ENCODE assay signal across 7 mouse cellular contexts in the genomic region with DNA sequence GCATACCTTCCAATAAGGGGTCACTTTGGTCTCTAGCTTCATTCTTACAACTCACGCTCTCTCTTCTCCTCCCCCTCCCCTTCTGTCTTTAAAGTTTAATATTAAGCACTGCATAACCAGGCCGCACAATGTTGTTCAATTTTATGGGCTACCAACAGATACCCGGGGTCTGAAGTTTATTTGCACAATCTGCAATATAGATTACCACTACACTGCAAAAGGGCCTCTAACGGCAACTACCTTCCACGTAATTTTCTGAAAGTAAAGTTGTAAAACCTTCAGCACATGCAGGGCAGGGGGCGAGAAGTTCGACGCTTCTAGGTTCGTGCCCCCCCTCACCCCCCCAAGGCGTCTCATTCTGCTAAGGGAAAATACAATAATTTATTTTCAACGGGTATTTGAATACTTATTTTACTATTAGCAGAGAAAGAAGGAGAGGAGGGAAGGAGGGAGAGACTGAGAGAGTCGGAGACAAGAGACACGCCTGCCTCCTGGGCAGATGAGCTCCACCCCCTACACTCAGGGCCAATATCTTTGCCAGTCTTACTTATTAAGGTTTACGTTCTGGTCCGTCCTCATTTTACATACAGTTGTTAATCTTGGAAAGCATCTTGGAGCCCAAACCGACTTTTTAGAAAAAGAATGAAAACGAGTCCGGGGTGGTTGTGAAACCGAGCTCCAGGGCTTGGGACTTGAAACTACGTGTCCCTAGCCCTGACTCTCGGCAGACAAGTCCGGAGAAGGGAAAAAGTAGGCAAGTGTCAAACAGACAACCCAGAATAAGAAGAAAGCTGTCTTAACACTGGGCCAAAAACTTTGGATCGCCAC. TPM values are rescaled to one million over a fixed set of nuclear protein-coding genes. Genes with fewer than 3 reads are reported as not detected.
A peak's percentile ranks its signal among the peaks of the same experiment; 100 is the strongest.
DNase-seq lines count a peak whose midpoint lies in the region; ATAC-seq and TF ChIP-seq lines count a peak whose summit lies in the region.

No protein-coding gene starts in this region.

- no peak for TF ChIP-seq POLR2A in liver, adult 2 months (IDR thresholded peaks at IDR 0.05; ENCODE audit: extremely low read depth, insufficient read depth, low read length)

- H3K9ac ChIP-seq in hindbrain, embryonic 13.5 days, result peak overlapping the region; percentile 89
- peak overlapping the region; percentile 95 for H3K9ac ChIP-seq in liver, adult 2 months (ENCODE audit: low read depth, low read length)

- peak; percentile 70 for DNase-seq in NIH3T3 (ENCODE audit: low read depth)
- peak; percentile 70 for DNase-seq in liver, adult 2 months (ENCODE audit: extremely low read depth, low read depth, low spot score)
- peak; percentile 17 for DNase-seq in neural tube, embryonic 10.5 days (ENCODE audit: extremely low spot score, low spot score)
- DNase-seq in frontal cortex, postnatal 14 days (ENCODE audit: low spot score in 2 of 2), result no peak

- peak overlapping the region; percentile 82 for H3K4me2 ChIP-seq in hindbrain, embryonic 13.5 days

- peak overlapping the region; percentile 93 for H3K27ac ChIP-seq in hindbrain, embryonic 13.5 days
- peak overlapping the region; percentile 53 for H3K27ac ChIP-seq in liver, adult 2 months (replicated peaks; ENCODE audit: insufficient read depth, low read depth, low read length)

- no peaks in the 10 kb centered on the region for H3K27me3 ChIP-seq in E14TG2a.4 (ENCODE audit: insufficient read depth, low read length)
- H3K27me3 ChIP-seq in hindbrain, embryonic 13.5 days, result no peaks in the 10 kb centered on the region
- no peaks in the 10 kb centered on the region for H3K27me3 ChIP-seq in liver, adult 2 months (ENCODE audit: control insufficient read depth, insufficient read depth, low read length)

- WGBS in hindbrain, embryonic 13.5 days, result 3% methylated on average over 23 of the region's 23 CpGs
- WGBS in liver, adult 2 months, result 4% methylated on average over 23 of the region's 23 CpGs

- TF ChIP-seq CTCF in E14TG2a.4 (conservative IDR thresholded peaks at IDR 0.05; ENCODE audit: low read length), result no peak
- no peak for TF ChIP-seq CTCF in liver, adult 2 months (IDR thresholded peaks at IDR 0.05; ENCODE audit: low read depth, low read length)

- H3K4me3 ChIP-seq in E14TG2a.4 (replicated peaks; ENCODE audit: low read length), result peak overlapping the region; percentile 99
- H3K4me3 ChIP-seq in hindbrain, embryonic 13.5 days, result peak overlapping the region; percentile 93
- peak overlapping the region; percentile 81 for H3K4me3 ChIP-seq in liver, adult 2 months (ENCODE audit: insufficient read depth, low read depth, low read length)

- H3K9me3 ChIP-seq in E14TG2a.4 (ENCODE audit: low read length), result no peaks in the 10 kb centered on the region
- no peaks in the 10 kb centered on the region for H3K9me3 ChIP-seq in hindbrain, embryonic 13.5 days

- peaks cover 21% of the 10 kb centered on the region; the same call in 1 of the 2 replicates for H3K79me2 ChIP-seq in liver, adult 2 months (ENCODE audit: control insufficient read depth, insufficient read depth, low read length)

- peak; percentile 72 for ATAC-seq in erythroblast, adult 5-6 weeks (replicated peaks; ENCODE audit: low FRiP score, poor library complexity, severe bottlenecking)
- ATAC-seq in hindbrain, embryonic 13.5 days (ENCODE audit: low FRiP score), result no peak

- peaks cover 65% of the 10 kb centered on the region for H3K4me1 ChIP-seq in E14TG2a.4 (replicated peaks; ENCODE audit: low read depth, low read length)
- H3K4me1 ChIP-seq in hindbrain, embryonic 13.5 days (replicated peaks), result peaks cover 27% of the 10 kb centered on the region
- H3K4me1 ChIP-seq in liver, adult 2 months (ENCODE audit: control insufficient read depth, insufficient read depth, low read length), result peaks cover 9% of the 10 kb centered on the region; the same call in 1 of the 2 replicates

- H3K36me3 ChIP-seq in E14TG2a.4 (ENCODE audit: insufficient read depth, low read length), result peaks cover 26% of the 10 kb centered on the region
- H3K36me3 ChIP-seq in hindbrain, embryonic 13.5 days, result no peaks in the 10 kb centered on the region
- no peaks in the 10 kb centered on the region for H3K36me3 ChIP-seq in liver, adult 2 months (ENCODE audit: control insufficient read depth, insufficient read depth, low read length)

RNA-seq across cellular contexts. Expression of a gene that starts 1.2 kb away (rescaled TPM):
- total RNA-seq in erythroblast, adult 5-6 weeks (2015; ENCODE audit: low replicate concordance), result 14.0 and 15.0 TPM in 2 replicates
- 13.2 and 22.7 TPM in 2 replicates for total RNA-seq in erythroblast, adult 5-6 weeks (2017; ENCODE audit: low replicate concordance)
- 28.6 and 28.8 TPM in 2 replicates for polyA plus RNA-seq in hindbrain, embryonic 13.5 days (2015; fragmentation: Nextera tagmentation; extraction: Ambion mirVana)
- 18.3 and 21.2 TPM in 2 replicates for total RNA-seq in liver, adult 2 months (2014; rRNA removed)
- polyA plus RNA-seq in liver, adult 2 months (2012; rRNA removed), result 19.9 and 24.5 TPM in 2 replicates

Comparison
In these comparisons a context has a peak if more than half of its experiments do, and no peak if none do; other contexts are left out.
1. DNase-seq: peak in NIH3T3 (single experiment), liver, adult 2 months (single experiment) and neural tube, embryonic 10.5 days (single experiment); none in frontal cortex, postnatal 14 days (0 of 2).
2. Peak in every context shown above with its lines, with median percentiles within 50 percentile points of each other: H3K4me3 ChIP-seq.